Mouse (Mus musculus) adrenal gland (tissue): ENCODE results near the gene Adgre5.

ENCODE experiments used
- intact Hi-C: fragments of 180-260 bp; cut with DNase I; formaldehyde crosslinking; loops from one replicate; pipeline ENCODE4 v1.15.1; 2025
- microRNA-seq, 2 experiments: library from miRNA; unstranded; fragments of <30 nt; microRNA quantifications; one replicate each; pipeline ENCODE4; 2019

Adgre5 gene

GRCm38 (mm10) chr8:83694369-83695160 lies 46.6 kb downstream of the Adgre5 start:
- intact Hi-C loops, result loop anchor here (5.0 kb wide), 1 partner anchor 32 kb away; no protein-coding TSS in a partner anchor

DNA sequence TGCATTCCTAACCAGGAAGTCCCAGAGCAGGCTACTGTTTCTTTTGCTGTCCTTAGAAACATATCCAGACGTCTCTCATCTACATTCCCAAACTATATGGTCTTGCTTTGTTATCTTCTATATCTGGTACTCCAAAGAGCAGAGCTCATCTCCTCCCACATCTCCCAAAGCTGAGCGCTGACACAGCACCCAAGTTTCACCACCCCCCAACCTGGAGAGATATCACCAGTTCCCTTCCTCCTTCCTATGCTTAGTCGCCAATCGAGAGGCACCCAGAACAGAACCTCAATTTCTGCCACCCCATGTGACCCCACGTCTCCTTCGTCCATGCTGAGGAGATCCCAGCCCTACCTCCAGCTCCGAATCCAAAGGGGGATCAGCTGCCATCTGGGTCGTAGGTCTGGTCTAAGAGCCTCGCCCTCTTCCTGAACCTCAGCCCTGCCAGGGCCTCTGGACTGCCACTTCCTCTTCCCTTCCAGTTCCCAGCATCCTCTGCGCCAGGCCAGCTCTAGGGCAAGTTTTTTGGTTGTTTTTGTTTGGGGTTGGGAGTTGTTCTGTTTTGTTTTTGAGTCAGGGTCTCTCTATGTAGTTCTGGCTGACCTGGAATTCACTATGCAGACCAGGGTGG lies 47.4 kb downstream of the Adgre5 start:
- intact Hi-C loops, result no loop called here

- intact Hi-C loops, result no loop called here
These were observed 51.9 kb downstream of the Adgre5 start for GRCm38 (mm10) chr8:83689264-83689663.

DNA sequence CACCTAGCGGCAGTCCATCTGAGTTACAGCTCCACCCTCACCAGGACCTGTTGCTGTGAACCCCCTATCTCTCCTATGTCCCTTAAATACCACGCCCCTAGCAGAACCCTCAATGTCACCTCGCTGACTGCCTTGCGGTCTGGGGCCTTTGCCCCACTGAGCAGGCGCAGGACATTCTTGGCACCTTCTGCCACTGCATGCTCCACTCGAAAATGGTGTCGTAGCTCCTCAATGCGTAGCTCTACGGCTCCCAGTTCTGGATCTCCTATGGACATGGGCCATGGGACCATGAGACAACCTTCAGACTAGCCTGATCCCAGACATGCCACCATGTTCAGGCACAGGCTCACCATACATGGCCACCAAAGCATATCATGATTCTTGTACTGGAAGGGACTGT lies 56.6 kb downstream of the Adgre5 start:
- intact Hi-C loops, result no loop called here

GRCm38 (mm10) chr8:83681099-83681498 lies 60.0 kb downstream of the Adgre5 start:
- intact Hi-C loops, result no loop called here

DNA sequence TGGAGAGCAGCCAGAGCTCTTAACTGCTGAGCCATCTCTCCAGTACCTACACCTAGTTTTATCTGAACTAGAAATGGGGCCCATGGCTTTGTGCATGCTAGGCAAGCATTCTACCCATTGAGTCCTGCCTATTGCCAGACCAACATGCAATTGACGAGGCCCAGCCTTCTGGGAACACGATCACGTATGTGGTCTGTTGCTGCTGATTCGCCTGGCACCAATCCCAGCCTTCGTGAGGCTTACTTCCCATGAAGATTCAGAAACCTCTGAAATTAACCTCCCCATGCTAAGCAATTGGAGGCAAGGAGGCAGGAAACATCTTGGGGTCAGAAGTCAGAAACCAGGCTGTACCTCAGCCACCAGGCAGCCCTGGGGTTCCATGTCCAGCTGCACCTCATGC lies 60.5 kb downstream of the Adgre5 start:
- intact Hi-C loops, result no loop called here

GRCm38 (mm10) chr8:83679866-83680265 lies 61.3 kb downstream of the Adgre5 start:
- intact Hi-C loops, result no loop called here

DNA sequence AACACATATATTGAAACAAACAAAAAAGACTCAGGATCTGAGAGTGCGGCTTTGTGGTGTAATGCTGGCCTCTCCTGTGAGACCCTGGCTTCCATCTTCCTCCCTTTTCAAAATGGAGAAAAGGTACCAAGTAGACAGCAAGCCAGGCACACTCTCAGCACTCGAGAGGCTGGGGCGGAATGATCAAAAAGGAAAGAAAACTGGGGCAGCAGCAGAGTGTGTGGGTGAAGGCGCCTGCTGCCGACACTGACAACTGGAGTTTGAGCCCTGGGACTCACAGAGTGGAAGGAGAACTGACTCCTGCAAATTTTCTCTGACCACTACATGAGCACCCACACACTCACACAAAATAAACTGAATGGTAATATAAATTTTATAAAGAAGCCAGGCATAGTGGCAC lies 66.6 kb downstream of the Adgre5 start:
- intact Hi-C loops, result no loop called here

Small RNAs within 50 kb of the gene (microRNA-seq; reads per million reads assigned to microRNA genes)
- gene Mir1668, result 0 to 0.62 reads per million in 2 experiments
